Mouse (Mus musculus) heart, adult 2 months (tissue): Measurements from ENCODE around the gene Olfml2b. TPM values are rescaled to one million over a fixed set of nuclear protein-coding genes. Genes with fewer than 3 reads are reported as not detected.

ENCODE experiments used
- DNase-seq, 2 experiments: peaks; one replicate each; pipeline ENCODE4 v3.0.0; 2021
- H3K27ac ChIP-seq: fragments of 200-600 bp; 2 replicates; pipeline ENCODE4 v1.8.1; 2022
- H3K27me3 ChIP-seq: fragments of 200-500 bp; 2 replicates; pipeline ENCODE4 v1.6.1; 2012; ENCODE audit warnings: mild to moderate bottlenecking, low read length, inconsistent platforms, mixed read lengths; ENCODE audit not compliant: control insufficient read depth, insufficient read depth
- H3K36me3 ChIP-seq: fragments of 200-500 bp; 2 replicates; pipeline ENCODE4 v1.6.1; 2012; ENCODE audit warnings: low read length, inconsistent platforms; ENCODE audit not compliant: control insufficient read depth, insufficient read depth
- H3K4me1 ChIP-seq: fragments of 200-500 bp; 2 replicates; pipeline ENCODE4 v1.6.1; 2011; ENCODE audit warnings: low read length; ENCODE audit not compliant: control insufficient read depth, insufficient read depth
- H3K4me3 ChIP-seq: fragments of 200-600 bp; 2 replicates; pipeline ENCODE4 v1.8.1; 2022
- H3K79me2 ChIP-seq: fragments of 200-500 bp; replicated peaks from 2 replicates; pipeline ENCODE4 v1.6.1; 2012; ENCODE audit warnings: mild to moderate bottlenecking, inconsistent platforms, low read length, moderate library complexity, mixed read lengths; ENCODE audit not compliant: control insufficient read depth, insufficient read depth
- H3K9ac ChIP-seq: fragments of 200-500 bp; 2 replicates; pipeline ENCODE4 v1.6.1; 2012; ENCODE audit warnings: low read depth, mild to moderate bottlenecking, control low read depth, inconsistent platforms, low read length, mixed read lengths
- CTCF ChIP-seq: fragments of 200-600 bp; IDR thresholded peaks from 2 replicates; pipeline ENCODE4 v1.8.1; 2022; ENCODE audit warnings: antibody characterized with exemption, mild to moderate bottlenecking, moderate library complexity
- EP300 ChIP-seq: fragments of 200-500 bp; IDR thresholded peaks from 2 replicates; pipeline ENCODE4 v1.6.1; 2011; ENCODE audit warnings: low read depth, low read length, control low read depth; ENCODE audit not compliant: insufficient read depth
- POLR2A ChIP-seq: fragments of 200-500 bp; IDR thresholded peaks from 2 replicates; pipeline ENCODE4 v1.6.1; 2011; ENCODE audit warnings: mild to moderate bottlenecking, low read depth, low read length, control low read depth; ENCODE audit not compliant: insufficient read depth
- WGBS: fragments of 180-500 bp; shearing (Covaris S2); methylation state at CpG from one replicate; pipeline ENCODE4 v1.1.7; 2018; 5-methylcytosine and 5-hydroxymethylcytosine counted together
- intact Hi-C: fragments of 180-260 bp; cut with DNase I; formaldehyde crosslinking; loops from one replicate; pipeline ENCODE4 v1.15.1; 2025
- polyA plus RNA-seq: library from polyadenylated mRNA; depleted of rRNA; stranded (reverse); fragments of >200 nt; gene quantifications from 2 replicates; pipeline ENCODE4 v1.2.3, GENCODE M21; 2012
- total RNA-seq, 2 experiments: library from RNA; stranded (reverse); gene quantifications; 2 replicates each; pipeline ENCODE4 v1.2.3; 2021

The Olfml2b gene
- total and polyA plus RNA-seq, 3 experiments = 11.1 to 18.0 (median 15.4) TPM

DNA sequence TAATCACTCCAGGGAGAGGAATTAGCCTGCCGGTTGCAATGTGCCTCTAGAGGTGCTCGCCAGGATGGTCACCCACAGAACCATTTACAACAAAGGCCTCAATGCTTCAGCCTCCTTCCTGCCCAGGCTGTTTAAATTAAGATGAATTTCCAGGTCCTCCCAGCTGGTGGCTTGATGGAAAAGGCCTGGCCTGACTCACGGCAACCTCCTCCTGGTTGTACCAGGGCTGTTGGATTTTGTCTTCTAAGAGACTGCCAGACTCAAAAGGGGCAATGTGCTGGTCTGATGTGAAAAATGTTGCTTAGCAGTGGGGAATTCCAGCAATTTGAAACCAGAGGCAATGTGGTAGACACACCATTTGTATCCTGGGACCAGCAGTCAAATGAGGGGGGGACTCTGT is 56.8 kb downstream of the Olfml2b start:
- intact Hi-C loops = no loop called here
- TF ChIP-seq POLR2A (no peak), CTCF (no peak), EP300 (no peak)
- 78% methylated on average over 3 of the region's 3 CpGs for WGBS
- H3K9ac ChIP-seq = no peak overlapping the region
- no peaks in the 10 kb centered on the region for H3K36me3 ChIP-seq
- H3K79me2 ChIP-seq = no peaks in the 10 kb centered on the region
- no peak overlapping the region for H3K27ac ChIP-seq
- no peak overlapping the region for H3K4me3 ChIP-seq
- DNase-seq = no peak
- peaks cover 7% of the 10 kb centered on the region for H3K4me1 ChIP-seq
- H3K27me3 ChIP-seq = no peaks in the 10 kb centered on the region

DNA sequence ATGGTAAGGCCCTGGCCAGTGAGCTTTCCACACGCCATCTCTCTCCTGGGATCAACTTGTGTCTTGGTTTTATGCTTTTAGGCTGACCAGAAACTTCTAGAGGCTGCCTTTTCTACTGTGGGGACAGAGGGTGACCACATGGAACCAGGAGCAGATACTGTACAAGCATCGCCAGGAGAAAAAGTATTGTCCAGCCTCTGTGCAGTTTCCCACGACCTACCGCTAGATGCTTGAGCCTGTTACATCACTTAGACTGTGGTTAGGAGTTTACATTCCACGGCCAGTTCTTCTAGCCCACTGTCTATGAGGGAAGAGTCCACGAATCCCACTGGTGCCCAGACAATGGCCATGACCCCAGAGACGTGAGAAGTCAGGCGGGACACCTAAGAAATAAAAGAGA is 57.2 kb downstream of the Olfml2b start:
- no peak overlapping the region for H3K4me3 ChIP-seq
- H3K4me1 ChIP-seq = peaks cover 7% of the 10 kb centered on the region
- intact Hi-C loops = no loop called here
- TF ChIP-seq CTCF (no peak), POLR2A (no peak), EP300 (no peak)
- DNase-seq = no peak
- no peaks in the 10 kb centered on the region for H3K27me3 ChIP-seq
- no peak overlapping the region for H3K9ac ChIP-seq
- H3K79me2 ChIP-seq = no peaks in the 10 kb centered on the region
- no peak overlapping the region for H3K27ac ChIP-seq
- H3K36me3 ChIP-seq = no peaks in the 10 kb centered on the region
- WGBS = 85% methylated on average over 8 of the region's 8 CpGs

DNA sequence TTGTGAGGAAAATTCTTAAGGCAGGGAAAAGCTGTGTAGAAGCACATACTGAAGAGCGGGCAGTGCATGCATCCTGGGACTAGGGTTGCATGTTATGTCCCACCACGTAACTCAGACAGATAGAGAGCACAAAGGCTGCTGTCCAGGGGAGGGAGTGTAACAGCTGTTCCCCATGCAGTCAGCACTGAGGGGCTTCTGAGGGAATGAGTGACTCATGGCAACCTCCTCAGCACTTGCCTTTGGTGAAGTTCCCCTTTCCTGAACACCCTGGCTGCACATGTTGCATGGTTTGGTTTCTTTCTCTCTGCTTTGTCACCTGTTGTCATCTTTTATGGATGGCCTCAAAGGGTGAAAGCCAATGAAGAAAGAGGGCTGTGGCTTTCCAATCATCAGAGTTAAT is 57.9 kb downstream of the Olfml2b start:
- peaks cover 7% of the 10 kb centered on the region for H3K4me1 ChIP-seq
- H3K36me3 ChIP-seq = no peaks in the 10 kb centered on the region
- no peaks in the 10 kb centered on the region for H3K27me3 ChIP-seq
- WGBS = 84% methylated on average over 2 of the region's 2 CpGs
- H3K79me2 ChIP-seq = no peaks in the 10 kb centered on the region
- no peak for DNase-seq
- intact Hi-C loops = no loop called here
- no peak overlapping the region for H3K4me3 ChIP-seq
- H3K27ac ChIP-seq = no peak overlapping the region
- H3K9ac ChIP-seq = no peak overlapping the region
- no peak for TF ChIP-seq EP300
- no peak for TF ChIP-seq CTCF
- TF ChIP-seq POLR2A = no peak

DNA sequence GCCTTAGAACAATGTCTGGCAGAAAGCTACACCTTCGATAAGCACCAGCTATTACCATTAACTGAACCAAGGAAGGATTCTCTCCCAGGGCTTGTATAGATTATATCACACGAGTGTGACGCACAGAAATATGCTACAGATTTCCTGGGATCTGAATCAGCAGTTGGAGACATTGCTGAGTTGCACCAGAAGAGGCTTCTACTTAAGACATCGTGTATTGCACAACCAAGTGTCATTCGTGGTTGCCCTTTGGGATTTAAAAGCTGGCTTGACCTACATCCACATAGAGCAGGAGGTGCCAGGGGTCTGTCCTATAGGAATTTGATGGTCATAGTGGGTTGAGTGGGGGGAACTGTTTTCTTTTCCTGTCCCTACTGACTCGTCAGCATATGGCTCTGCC is 58.6 kb downstream of the Olfml2b start:
- no peak overlapping the region for H3K4me3 ChIP-seq
- WGBS = 71% methylated on average over 6 of the region's 6 CpGs
- TF ChIP-seq CTCF (no peak), POLR2A (no peak), EP300 (no peak)
- peaks cover 7% of the 10 kb centered on the region for H3K4me1 ChIP-seq
- H3K79me2 ChIP-seq = no peaks in the 10 kb centered on the region
- no peak for DNase-seq
- H3K27me3 ChIP-seq = no peaks in the 10 kb centered on the region
- H3K9ac ChIP-seq = no peak overlapping the region
- intact Hi-C loops = no loop called here
- no peaks in the 10 kb centered on the region for H3K36me3 ChIP-seq
- H3K27ac ChIP-seq = no peak overlapping the region

DNA sequence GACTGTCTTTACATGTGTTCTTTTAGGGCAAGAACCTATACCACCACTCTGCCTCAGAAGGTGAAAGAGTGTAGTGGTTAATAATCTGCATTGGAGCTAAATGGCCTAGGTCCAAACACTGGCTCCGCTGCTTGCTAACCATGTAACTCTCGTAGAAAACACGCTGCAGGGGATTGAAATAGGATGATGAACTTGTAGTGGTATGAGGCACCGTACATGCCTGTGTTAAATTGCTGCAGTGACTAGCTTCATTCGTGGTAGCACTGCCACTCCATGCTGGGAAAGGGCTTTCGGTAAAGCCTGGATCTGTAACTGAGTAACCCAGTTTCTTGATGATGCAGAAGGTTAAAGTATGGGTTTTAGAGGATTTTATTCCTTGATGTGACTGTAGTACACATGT is 59.8 kb downstream of the Olfml2b start:
- no peak for TF ChIP-seq POLR2A
- TF ChIP-seq CTCF = no peak
- no peak for TF ChIP-seq EP300
- WGBS = 91% methylated on average over 6 of the region's 6 CpGs

DNA sequence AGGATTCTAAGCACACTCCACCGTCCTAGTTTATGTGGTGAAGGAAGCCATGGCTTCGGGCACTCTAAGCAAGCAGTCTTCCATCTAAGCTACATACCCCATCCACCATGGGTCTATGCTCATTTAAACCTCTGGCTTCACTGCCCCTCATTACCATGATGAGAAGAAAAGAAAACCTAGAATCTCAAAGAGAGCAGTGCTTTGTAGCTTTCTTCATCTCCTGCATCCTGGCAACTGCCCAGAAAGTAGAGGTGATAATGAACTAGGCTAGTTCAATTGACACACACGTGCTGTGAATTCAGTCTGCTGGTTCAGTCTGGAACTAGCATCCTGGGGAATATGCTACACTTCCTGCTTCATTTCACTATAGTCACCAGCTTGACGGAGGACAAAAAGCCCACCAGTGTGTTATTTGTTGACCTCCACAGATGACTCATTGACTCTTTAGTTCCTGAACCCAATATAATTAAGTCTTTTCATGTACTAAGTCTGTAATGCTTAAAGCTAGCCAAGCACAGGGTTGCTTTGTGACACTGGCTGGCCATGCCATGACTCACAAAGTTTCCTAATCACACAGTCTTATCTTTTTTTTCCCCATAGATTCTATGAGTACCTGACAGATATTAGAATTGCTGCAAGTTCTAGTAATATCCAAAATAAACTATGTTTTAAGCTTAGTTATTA is 60.7 kb downstream of the Olfml2b start:
- Histone ChIP-seq H3K36me3 (peaks cover 4% of the 10 kb centered on the region; the same call in 1 of the 2 replicates), H3K79me2 (no peaks in the 10 kb centered on the region), H3K4me1 (peaks cover 4% of the 10 kb centered on the region; the same call in 1 of the 2 replicates), H3K27me3 (no peaks in the 10 kb centered on the region), H3K27ac (no peak overlapping the region), H3K4me3 (no peak overlapping the region), H3K9ac (no peak overlapping the region)
- TF ChIP-seq EP300 = no peak
- TF ChIP-seq CTCF = no peak
- TF ChIP-seq POLR2A = no peak
- DNase-seq = no peak
- 61% methylated on average over 4 of the region's 4 CpGs for WGBS
- intact Hi-C loops = no loop called here

More for the DNA sequence above, 59.8 kb downstream of the Olfml2b start:
- no peak for DNase-seq
- Histone ChIP-seq H3K27me3 (no peaks in the 10 kb centered on the region), H3K27ac (no peak overlapping the region), H3K4me3 (no peak overlapping the region), H3K4me1 (peaks cover 7% of the 10 kb centered on the region), H3K36me3 (peaks cover 3% of the 10 kb centered on the region; the same call in 1 of the 2 replicates), H3K79me2 (no peaks in the 10 kb centered on the region), H3K9ac (no peak overlapping the region)
- intact Hi-C loops = no loop called here
